Mouse (Mus musculus): ENCODE data around the gene Ush2a. TPM values are rescaled to one million over a fixed set of nuclear protein-coding genes. Genes with fewer than 3 reads are reported as not detected.

Gene Ush2a
- polyA plus RNA-seq, 1 experiment from 2014 or later = 0.12 TPM

GRCm38 (mm10) chr1:188461203-188461602, 199.4 kb downstream of the Ush2a start:
- peaks cover 3% of the 10 kb centered on the region; the same call in 1 of the 2 replicates for H3K4me1 ChIP-seq (replicated peaks; ENCODE audit: control insufficient read depth, insufficient read depth, low read length)
- no peak for DNase-seq (ENCODE audit: low spot score)
- H3K9ac ChIP-seq (ENCODE audit: low read length) = no peak overlapping the region
- no peaks in the 10 kb centered on the region for H3K27me3 ChIP-seq (ENCODE audit: control insufficient read depth, insufficient read depth, low read length)
- H3K4me2 ChIP-seq (ENCODE audit: low read depth, low read length, severe bottlenecking) = no peak overlapping the region
- 84% methylated on average over 2 of the region's 2 CpGs for WGBS
- no peak overlapping the region for H3K27ac ChIP-seq (ENCODE audit: low read depth, low read length)
- H3K36me3 ChIP-seq (ENCODE audit: control insufficient read depth, insufficient read depth, low read length) = no peaks in the 10 kb centered on the region
- no peak overlapping the region for H3K4me3 ChIP-seq (ENCODE audit: low read depth, low read length)
- H3K9me3 ChIP-seq (ENCODE audit: control insufficient read depth, low read length) = no peaks in the 10 kb centered on the region
- ATAC-seq (replicated peaks; ENCODE audit: low FRiP score) = no peak

GRCm38 (mm10) chr1:188464653-188465052, 202.8 kb downstream of the Ush2a start:
- Histone ChIP-seq H3K27ac (ENCODE audit: low read depth, low read length) (no peak overlapping the region), H3K36me3 (ENCODE audit: control insufficient read depth, insufficient read depth, low read length) (no peaks in the 10 kb centered on the region), H3K4me1 (replicated peaks; ENCODE audit: control insufficient read depth, insufficient read depth, low read length) (no peaks in the 10 kb centered on the region), H3K27me3 (ENCODE audit: control insufficient read depth, insufficient read depth, low read length) (no peaks in the 10 kb centered on the region), H3K4me3 (ENCODE audit: low read depth, low read length) (no peak overlapping the region), H3K9me3 (ENCODE audit: control insufficient read depth, low read length) (no peaks in the 10 kb centered on the region), H3K9ac (ENCODE audit: low read length) (no peak overlapping the region), H3K4me2 (ENCODE audit: low read depth, low read length, severe bottlenecking) (no peak overlapping the region)
- ATAC-seq (replicated peaks; ENCODE audit: low FRiP score) (no peak), DNase-seq (ENCODE audit: low spot score) (no peak)

GRCm38 (mm10) chr1:188468371-188468783, 206.6 kb downstream of the Ush2a start:
- Histone ChIP-seq H3K4me1 (replicated peaks; ENCODE audit: control insufficient read depth, insufficient read depth, low read length) (no peaks in the 10 kb centered on the region), H3K9me3 (ENCODE audit: control insufficient read depth, low read length) (no peaks in the 10 kb centered on the region), H3K4me2 (ENCODE audit: low read depth, low read length, severe bottlenecking) (no peak overlapping the region), H3K9ac (ENCODE audit: low read length) (no peak overlapping the region), H3K36me3 (ENCODE audit: control insufficient read depth, insufficient read depth, low read length) (no peaks in the 10 kb centered on the region), H3K4me3 (ENCODE audit: low read depth, low read length) (no peak overlapping the region), H3K27me3 (ENCODE audit: control insufficient read depth, insufficient read depth, low read length) (no peaks in the 10 kb centered on the region), H3K27ac (ENCODE audit: low read depth, low read length) (no peak overlapping the region)
- DNase-seq (ENCODE audit: low spot score) (no peak), ATAC-seq (replicated peaks; ENCODE audit: low FRiP score) (no peak)
- WGBS = 92% methylated on average over 10 of the region's 10 CpGs

- Histone ChIP-seq H3K4me3 (ENCODE audit: low read depth, low read length) (no peak overlapping the region), H3K4me2 (ENCODE audit: low read depth, low read length, severe bottlenecking) (no peak overlapping the region), H3K27me3 (ENCODE audit: control insufficient read depth, insufficient read depth, low read length) (no peaks in the 10 kb centered on the region), H3K36me3 (ENCODE audit: control insufficient read depth, insufficient read depth, low read length) (no peaks in the 10 kb centered on the region), H3K9ac (ENCODE audit: low read length) (no peak overlapping the region), H3K9me3 (ENCODE audit: control insufficient read depth, low read length) (no peaks in the 10 kb centered on the region), H3K27ac (ENCODE audit: low read depth, low read length) (no peak overlapping the region), H3K4me1 (replicated peaks; ENCODE audit: control insufficient read depth, insufficient read depth, low read length) (no peaks in the 10 kb centered on the region)
- WGBS = 49% methylated on average over 5 of the region's 5 CpGs
- 0 out of 2 replicates have a peak, but pooled peaks have one; percentile 53 for ATAC-seq (replicated peaks; ENCODE audit: low FRiP score)
- no peak for DNase-seq (ENCODE audit: low spot score)
These were observed 243.1 kb downstream of the Ush2a start for GRCm38 (mm10) chr1:188504958-188505357.

GRCm38 (mm10) chr1:188518792-188519191, 257.0 kb downstream of the Ush2a start:
- Histone ChIP-seq H3K27me3 (ENCODE audit: control insufficient read depth, insufficient read depth, low read length) (no peaks in the 10 kb centered on the region), H3K27ac (ENCODE audit: low read depth, low read length) (no peak overlapping the region), H3K9me3 (ENCODE audit: control insufficient read depth, low read length) (no peaks in the 10 kb centered on the region), H3K4me2 (ENCODE audit: low read depth, low read length, severe bottlenecking) (no peak overlapping the region), H3K4me1 (replicated peaks; ENCODE audit: control insufficient read depth, insufficient read depth, low read length) (no peaks in the 10 kb centered on the region), H3K4me3 (ENCODE audit: low read depth, low read length) (no peak overlapping the region), H3K36me3 (ENCODE audit: control insufficient read depth, insufficient read depth, low read length) (no peaks in the 10 kb centered on the region), H3K9ac (ENCODE audit: low read length) (no peak overlapping the region)
- 91% methylated on average over 8 of the region's 8 CpGs for WGBS
- DNase-seq (ENCODE audit: low spot score) (no peak), ATAC-seq (replicated peaks; ENCODE audit: low FRiP score) (no peak)

- no peaks in the 10 kb centered on the region for H3K27me3 ChIP-seq (ENCODE audit: control insufficient read depth, insufficient read depth, low read length)
- WGBS = 75% methylated on average over 3 of the region's 3 CpGs
- H3K27ac ChIP-seq (ENCODE audit: low read depth, low read length) = no peak overlapping the region
- no peaks in the 10 kb centered on the region; the same call in 1 of the 2 replicates for H3K4me1 ChIP-seq (replicated peaks; ENCODE audit: control insufficient read depth, insufficient read depth, low read length)
- H3K9me3 ChIP-seq (ENCODE audit: control insufficient read depth, low read length) = peaks cover 3% of the 10 kb centered on the region; the same call in 1 of the 2 replicates
- ATAC-seq (replicated peaks; ENCODE audit: low FRiP score) (no peak), DNase-seq (ENCODE audit: low spot score) (no peak)
- no peaks in the 10 kb centered on the region for H3K36me3 ChIP-seq (ENCODE audit: control insufficient read depth, insufficient read depth, low read length)
- H3K9ac ChIP-seq (ENCODE audit: low read length) = no peak overlapping the region
- no peak overlapping the region for H3K4me2 ChIP-seq (ENCODE audit: low read depth, low read length, severe bottlenecking)
- H3K4me3 ChIP-seq (ENCODE audit: low read depth, low read length) = no peak overlapping the region
These were observed 265.6 kb downstream of the Ush2a start for GRCm38 (mm10) chr1:188527451-188527850.

GRCm38 (mm10) chr1:188529606-188530131, 267.8 kb downstream of the Ush2a start:
- Histone ChIP-seq H3K9me3 (ENCODE audit: control insufficient read depth, low read length) (peaks cover 3% of the 10 kb centered on the region; the same call in 1 of the 2 replicates), H3K4me2 (ENCODE audit: low read depth, low read length, severe bottlenecking) (no peak overlapping the region), H3K4me3 (ENCODE audit: low read depth, low read length) (no peak overlapping the region), H3K9ac (ENCODE audit: low read length) (no peak overlapping the region), H3K27me3 (ENCODE audit: control insufficient read depth, insufficient read depth, low read length) (no peaks in the 10 kb centered on the region), H3K4me1 (replicated peaks; ENCODE audit: control insufficient read depth, insufficient read depth, low read length) (no peaks in the 10 kb centered on the region; the same call in 1 of the 2 replicates), H3K36me3 (ENCODE audit: control insufficient read depth, insufficient read depth, low read length) (no peaks in the 10 kb centered on the region), H3K27ac (ENCODE audit: low read depth, low read length) (no peak overlapping the region)
- peak; percentile 81 for ATAC-seq (replicated peaks; ENCODE audit: low FRiP score)
- DNase-seq (ENCODE audit: low spot score) = no peak
- 64% methylated on average over 6 of the region's 6 CpGs for WGBS

- H3K36me3 ChIP-seq (ENCODE audit: control insufficient read depth, insufficient read depth, low read length) = no peaks in the 10 kb centered on the region
- ATAC-seq (replicated peaks; ENCODE audit: low FRiP score) (no peak), DNase-seq (ENCODE audit: low spot score) (no peak)
- no peak overlapping the region for H3K4me3 ChIP-seq (ENCODE audit: low read depth, low read length)
- no peaks in the 10 kb centered on the region for H3K4me1 ChIP-seq (replicated peaks; ENCODE audit: control insufficient read depth, insufficient read depth, low read length)
- WGBS = 95% methylated on average over 1 of the region's 1 CpGs
- no peak overlapping the region for H3K4me2 ChIP-seq (ENCODE audit: low read depth, low read length, severe bottlenecking)
- H3K9ac ChIP-seq (ENCODE audit: low read length) = no peak overlapping the region
- no peak overlapping the region for H3K27ac ChIP-seq (ENCODE audit: low read depth, low read length)
- H3K9me3 ChIP-seq (ENCODE audit: control insufficient read depth, low read length) = no peaks in the 10 kb centered on the region
- no peaks in the 10 kb centered on the region for H3K27me3 ChIP-seq (ENCODE audit: control insufficient read depth, insufficient read depth, low read length)
These were observed 275.2 kb downstream of the Ush2a start for GRCm38 (mm10) chr1:188537021-188537420.

GRCm38 (mm10) chr1:188539621-188540020, 277.8 kb downstream of the Ush2a start:
- DNase-seq (ENCODE audit: low spot score) (no peak), ATAC-seq (replicated peaks; ENCODE audit: low FRiP score) (no peak)
- no peaks in the 10 kb centered on the region for H3K36me3 ChIP-seq (ENCODE audit: control insufficient read depth, insufficient read depth, low read length)
- no peak overlapping the region for H3K4me3 ChIP-seq (ENCODE audit: low read depth, low read length)
- no peaks in the 10 kb centered on the region for H3K9me3 ChIP-seq (ENCODE audit: control insufficient read depth, low read length)
- H3K27me3 ChIP-seq (ENCODE audit: control insufficient read depth, insufficient read depth, low read length) = no peaks in the 10 kb centered on the region
- no peaks in the 10 kb centered on the region for H3K4me1 ChIP-seq (replicated peaks; ENCODE audit: control insufficient read depth, insufficient read depth, low read length)
- no peak overlapping the region for H3K27ac ChIP-seq (ENCODE audit: low read depth, low read length)
- H3K9ac ChIP-seq (ENCODE audit: low read length) = no peak overlapping the region
- no peak overlapping the region for H3K4me2 ChIP-seq (ENCODE audit: low read depth, low read length, severe bottlenecking)
- WGBS = 95% methylated on average over 5 of the region's 5 CpGs

All from forebrain, embryonic 11.5 days (tissue).